Mouse (Mus musculus) megakaryocyte, embryonic 14.5 days (primary cell): Measurements from ENCODE around the gene Pxk. TPM values are rescaled to one million over a fixed set of nuclear protein-coding genes. Genes with fewer than 3 reads are reported as not detected.
A peak's percentile ranks its signal among the peaks of the same experiment; 100 is the strongest.

Source experiments
- H3K27me3 ChIP-seq: replicated peaks from 2 replicates; pipeline ENCODE3; 2012; ENCODE audit warnings: inconsistent platforms
- H3K36me3 ChIP-seq: replicated peaks from 2 replicates; pipeline ENCODE3; 2012; ENCODE audit warnings: low read length, inconsistent platforms, mixed read lengths
- H3K4me1 ChIP-seq: 2 replicates; pipeline ENCODE4 v1.6.1; 2012; ENCODE audit warnings: inconsistent platforms
- H3K4me3 ChIP-seq: replicated peaks from 2 replicates; pipeline ENCODE3; 2012; ENCODE audit warnings: moderate library complexity, mild to moderate bottlenecking, inconsistent platforms
- H3K9me3 ChIP-seq: 2 replicates; pipeline ENCODE4 v1.6.1; 2012; ENCODE audit warnings: inconsistent platforms
- FLI1 ChIP-seq: IDR thresholded peaks from 2 replicates; pipeline ENCODE4 v1.6.1; 2012; ENCODE audit warnings: low read length, inconsistent platforms, mixed read lengths
- GATA1 ChIP-seq: IDR thresholded peaks from 3 replicates; pipeline ENCODE4 v1.6.1; 2012; ENCODE audit warnings: mixed read lengths, low read length, inconsistent platforms, borderline replicate concordance
- polyA plus RNA-seq: library from polyadenylated mRNA; stranded (reverse); fragments of >175 nt; gene quantifications from 2 replicates; pipeline ENCODE4 v1.2.3, GENCODE M21; 2012; ENCODE audit warnings: low replicate concordance; ENCODE audit not compliant: insufficient read depth

The Pxk gene
- polyA plus RNA-seq, 1 experiment: 7.4 TPM

DNA sequence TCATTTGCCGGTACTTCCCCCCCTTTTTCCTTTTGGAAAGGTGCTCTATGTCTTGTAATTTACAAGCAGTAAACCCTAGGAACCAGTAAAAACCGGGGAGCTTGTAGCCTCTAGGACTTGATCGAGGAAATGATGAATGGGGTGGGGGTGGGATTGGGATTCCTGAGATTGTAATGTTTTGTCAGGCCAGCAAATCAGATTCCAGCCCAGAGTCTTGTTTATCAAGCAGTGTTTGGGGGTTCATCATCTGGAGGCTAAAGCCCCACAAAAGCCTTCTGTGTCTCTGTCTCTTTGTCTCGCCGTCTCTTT, 630 bp downstream of the Pxk start:
- no peaks in the 10 kb centered on the region for H3K27me3 ChIP-seq
- H3K9me3 ChIP-seq: no peaks in the 10 kb centered on the region; the same call in 1 of the 2 replicates
- H3K4me1 ChIP-seq: peaks cover 47% of the 10 kb centered on the region
- peaks cover 12% of the 10 kb centered on the region for H3K36me3 ChIP-seq
- peak overlapping the region; percentile 95 for H3K4me3 ChIP-seq
- no peak for TF ChIP-seq FLI1

DNA sequence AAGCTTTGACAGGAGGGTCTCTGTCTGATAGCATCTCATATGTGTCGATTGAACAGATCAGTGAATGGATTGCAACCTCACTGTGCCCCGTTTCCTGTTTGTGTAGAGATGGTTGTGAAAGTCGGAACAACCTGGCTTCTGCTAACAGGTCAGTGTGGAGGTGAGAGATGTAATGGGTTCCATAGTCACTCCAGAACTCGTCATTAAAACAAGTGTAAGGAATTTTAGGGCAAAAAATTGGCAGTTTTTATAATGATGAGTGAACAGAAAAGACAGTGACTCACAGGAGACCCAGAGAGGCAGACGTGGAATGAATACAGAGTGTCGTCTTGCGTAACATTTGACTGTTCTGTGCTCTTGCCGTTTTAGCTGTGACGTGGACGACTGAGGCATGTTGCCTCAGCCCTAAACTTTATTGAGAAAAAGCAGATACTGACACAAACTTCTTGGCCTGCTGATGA, 1.6 kb downstream of the Pxk start:
- TF ChIP-seq GATA1 (no peak), FLI1 (no peak)
- peak overlapping the region; percentile 95 for H3K4me3 ChIP-seq
- H3K27me3 ChIP-seq: no peaks in the 10 kb centered on the region
- H3K9me3 ChIP-seq: no peaks in the 10 kb centered on the region; the same call in 1 of the 2 replicates
- peaks cover 48% of the 10 kb centered on the region for H3K4me1 ChIP-seq
- H3K36me3 ChIP-seq: peaks cover 12% of the 10 kb centered on the region

DNA sequence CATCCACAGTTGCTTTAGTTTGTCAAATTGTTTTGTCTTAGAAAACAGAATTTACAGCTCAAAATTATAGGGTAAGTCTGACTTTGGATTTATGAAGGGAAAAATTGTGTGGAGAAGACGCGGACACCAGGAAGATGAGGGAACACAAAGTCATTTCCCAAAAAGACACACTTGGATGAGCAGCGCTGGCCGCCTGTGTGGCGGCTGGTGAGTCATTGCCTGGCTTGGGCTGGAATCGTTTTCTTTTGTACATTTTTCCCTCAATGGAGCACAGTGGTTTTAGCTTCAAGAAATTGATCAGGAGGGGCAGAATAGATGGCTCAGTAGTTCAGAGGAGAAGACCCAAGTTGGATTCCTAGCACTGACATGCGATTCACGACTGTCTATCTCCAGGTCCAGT, 3.9 kb downstream of the Pxk start:
- Histone ChIP-seq H3K4me1 (peaks cover 46% of the 10 kb centered on the region), H3K4me3 (no peak overlapping the region), H3K9me3 (no peaks in the 10 kb centered on the region), H3K36me3 (peaks cover 29% of the 10 kb centered on the region), H3K27me3 (no peaks in the 10 kb centered on the region)
- TF ChIP-seq GATA1: no peak
- TF ChIP-seq FLI1: no peak

DNA sequence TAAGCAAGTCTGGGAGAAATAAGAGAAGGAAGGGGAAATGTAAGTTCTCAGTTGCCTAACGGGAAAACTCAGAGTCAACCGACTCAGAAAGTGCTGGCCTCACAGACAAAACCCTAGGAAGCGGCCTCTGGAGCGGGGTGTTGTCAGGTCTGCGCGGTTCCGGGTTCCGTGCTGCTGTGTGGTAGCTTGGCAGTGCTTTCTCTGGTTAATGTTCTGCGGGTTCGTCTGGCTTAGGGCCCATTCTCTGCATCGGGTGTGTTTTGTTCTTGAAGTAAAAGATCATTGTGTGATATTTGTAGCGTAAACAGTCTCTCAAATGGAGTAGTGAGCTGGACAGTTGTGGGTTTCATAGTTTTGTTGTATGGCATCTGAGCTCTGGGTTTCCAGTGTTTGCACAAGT, 4.7 kb downstream of the Pxk start:
- Histone ChIP-seq H3K4me3 (no peak overlapping the region), H3K9me3 (no peaks in the 10 kb centered on the region), H3K4me1 (peaks cover 44% of the 10 kb centered on the region), H3K27me3 (no peaks in the 10 kb centered on the region), H3K36me3 (peaks cover 33% of the 10 kb centered on the region)
- TF ChIP-seq GATA1 (no peak), FLI1 (no peak)

DNA sequence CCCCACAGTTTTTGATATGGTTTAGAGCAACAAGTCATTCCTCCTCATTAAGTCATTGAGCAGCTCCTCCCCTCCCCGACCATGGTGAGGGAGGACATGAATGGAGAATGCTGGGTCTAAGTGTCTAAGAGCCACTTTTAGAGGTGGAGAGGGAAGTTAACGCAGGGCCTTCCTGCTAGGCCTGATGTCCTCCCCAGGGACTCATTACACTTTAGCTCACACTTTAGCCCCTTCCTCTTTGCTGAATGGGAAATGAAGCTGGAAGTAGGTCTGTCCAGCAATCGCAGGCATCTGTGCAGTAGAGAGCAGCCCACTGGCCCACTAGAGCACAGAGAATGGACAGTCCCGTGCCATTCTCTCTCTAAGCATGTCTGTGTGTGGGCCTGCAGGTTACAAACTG, 10.0 kb downstream of the Pxk start:
- Histone ChIP-seq H3K4me3 (peak overlapping the region; percentile 71), H3K4me1 (peaks cover 47% of the 10 kb centered on the region), H3K9me3 (no peaks in the 10 kb centered on the region), H3K27me3 (no peaks in the 10 kb centered on the region), H3K36me3 (peaks cover 43% of the 10 kb centered on the region)
- no peak for TF ChIP-seq FLI1
- TF ChIP-seq GATA1: no peak

DNA sequence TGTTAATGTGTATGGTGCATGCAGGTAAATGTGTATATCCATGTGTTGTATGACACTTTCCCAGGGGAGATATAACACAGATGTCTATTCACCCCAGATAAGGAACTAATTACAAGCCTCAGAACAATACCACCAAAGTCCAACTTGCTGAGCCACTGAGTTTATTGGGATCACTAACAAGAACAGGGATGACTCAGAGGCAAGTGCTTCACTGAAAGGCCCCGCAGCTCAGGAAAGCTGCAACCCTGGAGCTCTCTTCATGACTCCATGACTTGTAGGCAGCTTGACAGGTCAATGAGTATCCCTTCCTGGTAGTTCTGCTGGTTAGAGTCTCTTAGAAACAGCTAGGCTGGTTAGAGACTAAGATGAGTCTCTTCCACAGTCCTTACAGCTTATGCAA, 11.0 kb downstream of the Pxk start:
- no peak for TF ChIP-seq FLI1
- TF ChIP-seq GATA1: no peak
- no peaks in the 10 kb centered on the region for H3K27me3 ChIP-seq
- no peaks in the 10 kb centered on the region for H3K9me3 ChIP-seq
- H3K36me3 ChIP-seq: peaks cover 49% of the 10 kb centered on the region
- H3K4me3 ChIP-seq: no peak overlapping the region
- H3K4me1 ChIP-seq: peaks cover 42% of the 10 kb centered on the region

DNA sequence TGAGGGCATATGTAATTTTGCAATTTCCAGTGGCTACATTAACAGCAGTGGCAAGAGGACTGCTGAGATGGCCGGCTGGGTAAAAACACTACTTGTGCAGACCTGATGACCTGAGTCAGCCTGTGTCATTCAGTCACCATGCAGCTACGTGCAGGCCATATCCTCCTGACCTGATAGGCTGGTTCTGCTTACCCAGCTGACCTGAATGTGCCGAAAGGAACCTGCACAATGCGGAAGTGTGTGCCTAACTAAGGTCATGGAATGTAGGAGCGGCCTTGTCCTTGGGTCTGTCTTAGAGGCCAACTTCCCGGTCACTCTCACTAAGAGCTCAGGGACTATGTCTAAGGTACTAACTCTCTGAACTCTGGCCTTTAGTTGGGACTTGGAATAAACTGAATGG, 13.5 kb downstream of the Pxk start:
- H3K4me3 ChIP-seq: peak overlapping the region; percentile 74
- H3K9me3 ChIP-seq: no peaks in the 10 kb centered on the region
- no peaks in the 10 kb centered on the region for H3K27me3 ChIP-seq
- TF ChIP-seq GATA1 (no peak), FLI1 (no peak)
- peaks cover 38% of the 10 kb centered on the region for H3K4me1 ChIP-seq
- peaks cover 38% of the 10 kb centered on the region for H3K36me3 ChIP-seq

DNA sequence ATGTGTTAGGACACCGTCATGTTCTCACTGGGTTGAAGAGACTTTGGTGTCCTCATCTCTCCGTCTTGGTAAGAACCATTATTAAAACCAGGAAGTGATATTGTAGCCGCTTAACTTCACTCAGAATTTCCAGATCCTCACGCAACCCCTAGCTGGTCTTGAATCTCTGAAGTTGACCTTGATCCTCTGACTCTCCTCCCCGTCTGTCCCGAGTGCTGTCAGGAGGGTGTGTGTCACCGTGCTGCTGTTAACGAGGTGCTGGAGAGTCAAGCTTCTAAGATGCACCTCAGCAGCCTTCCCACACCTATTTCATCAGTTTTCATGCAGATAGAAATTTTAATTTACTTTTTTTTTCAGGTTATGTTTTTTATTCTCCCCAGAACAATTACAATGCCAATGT, 14.0 kb downstream of the Pxk start:
- peaks cover 33% of the 10 kb centered on the region for H3K36me3 ChIP-seq
- H3K4me3 ChIP-seq: no peak overlapping the region
- TF ChIP-seq FLI1 (no peak), GATA1 (no peak)
- H3K4me1 ChIP-seq: peaks cover 38% of the 10 kb centered on the region
- H3K9me3 ChIP-seq: no peaks in the 10 kb centered on the region
- no peaks in the 10 kb centered on the region for H3K27me3 ChIP-seq

DNA sequence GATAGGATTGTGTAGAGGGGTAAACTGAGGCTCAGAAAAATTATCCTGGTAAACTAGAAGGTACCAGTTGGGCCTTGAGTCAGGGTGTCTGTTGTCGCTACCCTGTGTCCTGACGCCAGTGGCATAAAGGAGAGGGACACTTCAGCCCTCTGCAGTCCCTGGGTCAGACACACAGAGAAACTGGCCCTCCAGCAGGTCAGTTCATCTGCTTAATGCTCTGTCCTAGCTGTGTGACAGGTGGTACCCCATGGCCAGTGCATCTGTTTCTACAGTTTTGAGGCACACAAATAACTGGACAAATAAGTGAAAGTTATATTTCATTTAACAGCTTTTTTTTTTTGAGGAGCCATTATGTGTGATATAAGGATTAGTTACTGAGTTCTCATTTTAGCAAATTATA, 15.6 kb downstream of the Pxk start:
- H3K4me3 ChIP-seq: no peak overlapping the region
- no peaks in the 10 kb centered on the region for H3K27me3 ChIP-seq
- H3K4me1 ChIP-seq: peaks cover 29% of the 10 kb centered on the region
- TF ChIP-seq GATA1 (no peak), FLI1 (no peak)
- peaks cover 29% of the 10 kb centered on the region for H3K36me3 ChIP-seq
- H3K9me3 ChIP-seq: no peaks in the 10 kb centered on the region

DNA sequence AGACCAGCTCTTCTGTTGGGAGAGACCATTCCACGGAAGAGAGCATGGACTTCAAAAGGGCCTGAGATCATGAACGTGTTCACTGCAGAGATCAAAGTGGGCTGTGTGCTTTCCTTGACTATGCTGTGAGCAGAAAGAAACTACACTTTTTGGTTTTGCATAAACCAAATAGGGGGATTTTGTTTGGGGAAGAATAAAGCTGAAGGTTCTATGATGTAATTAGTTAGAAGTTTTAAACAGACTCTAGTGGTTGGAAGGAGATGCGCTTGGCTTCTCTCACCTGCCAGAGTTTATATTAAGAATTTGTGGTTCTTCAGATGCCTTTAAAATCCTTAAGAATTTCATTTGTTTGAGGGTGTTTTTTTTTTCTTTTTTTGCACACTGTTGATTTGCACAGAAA, 16.3 kb downstream of the Pxk start:
- no peak for TF ChIP-seq FLI1
- TF ChIP-seq GATA1: no peak

DNA sequence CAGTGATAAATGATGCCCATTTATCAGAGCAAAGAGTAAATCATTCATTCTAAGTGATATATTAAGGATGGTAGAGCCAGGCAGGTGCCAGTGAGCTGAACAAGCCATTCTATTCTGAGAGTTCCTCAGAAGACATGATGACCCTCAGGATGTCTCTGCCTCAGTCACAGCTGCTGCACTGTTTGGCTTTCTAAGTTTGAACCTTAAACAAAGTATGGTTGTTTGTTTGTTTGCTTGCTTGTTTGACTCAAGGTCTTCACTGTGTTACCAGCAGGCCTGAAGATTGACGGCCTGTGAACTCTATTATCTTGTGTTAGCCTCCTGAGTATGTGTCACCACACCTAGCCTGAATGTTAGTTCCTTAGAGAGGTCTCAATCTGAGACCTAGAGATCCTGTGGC, 16.7 kb downstream of the Pxk start:
- H3K4me3 ChIP-seq: no peak overlapping the region
- peaks cover 18% of the 10 kb centered on the region for H3K4me1 ChIP-seq
- TF ChIP-seq FLI1 (no peak), GATA1 (no peak)
- no peaks in the 10 kb centered on the region for H3K27me3 ChIP-seq
- peaks cover 21% of the 10 kb centered on the region for H3K36me3 ChIP-seq
- no peaks in the 10 kb centered on the region for H3K9me3 ChIP-seq

More for the DNA sequence above, 16.3 kb downstream of the Pxk start:
- Histone ChIP-seq H3K27me3 (no peaks in the 10 kb centered on the region), H3K9me3 (no peaks in the 10 kb centered on the region), H3K36me3 (peaks cover 25% of the 10 kb centered on the region), H3K4me3 (no peak overlapping the region), H3K4me1 (peaks cover 22% of the 10 kb centered on the region)
